In the genomic region with DNA sequence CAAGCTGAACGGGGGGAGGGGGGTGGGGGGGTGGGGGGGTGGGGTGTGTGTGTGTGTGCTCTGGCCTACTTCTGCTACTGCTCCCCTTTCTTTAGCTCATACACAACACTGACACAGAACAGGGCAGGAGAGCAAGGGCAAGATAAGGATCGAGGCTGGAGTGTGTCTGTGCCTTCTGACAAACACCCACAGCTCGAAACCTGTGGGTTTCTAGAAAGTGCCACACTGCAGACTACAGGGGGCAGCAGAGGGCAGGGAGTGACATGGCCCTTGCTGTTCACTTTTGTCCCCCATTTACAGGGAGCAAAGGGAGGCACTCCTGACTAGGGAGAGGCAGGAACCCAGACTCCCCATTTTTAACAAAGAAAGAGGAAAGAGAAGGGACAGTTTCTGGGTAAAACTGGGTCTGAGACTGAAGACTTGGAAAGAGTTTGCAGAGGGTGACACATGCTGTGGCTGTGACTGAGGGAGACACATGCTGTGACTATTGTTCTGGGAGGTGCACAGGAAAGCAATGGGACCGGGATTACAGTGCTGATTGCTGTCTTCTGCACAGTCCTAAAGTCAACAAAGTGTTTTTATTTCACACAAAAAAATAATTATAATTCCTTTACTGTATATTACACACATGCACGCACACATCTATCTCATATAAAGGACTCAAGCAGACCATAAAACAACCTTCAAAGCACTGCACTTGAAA, we compare ENCODE assay signal across 8 mouse cellular contexts. TPM values are rescaled to one million over a fixed set of nuclear protein-coding genes. Genes with fewer than 3 reads are reported as not detected.
A peak's percentile ranks its signal among the peaks of the same experiment; 100 is the strongest.
DNase-seq lines count a peak whose midpoint lies in the region; ATAC-seq lines count a peak whose summit lies in the region.

No protein-coding gene starts in this region.

- no peak for DNase-seq in frontal cortex, postnatal 25 days (ENCODE audit: low spot score in 2 of 2)
- peak; percentile 67 for DNase-seq in 3T3-L1 (ENCODE audit: low read depth, low spot score)
- DNase-seq in adrenal gland, postnatal 10 days = peak; percentile 80
- peak; percentile 35 for DNase-seq in forebrain, embryonic 14.5 days (ENCODE audit: low spot score)
- DNase-seq in kidney, postnatal 14 days = peak; percentile 49
- peak; percentile 54 for DNase-seq in mesoderm, embryonic 11.5 days (ENCODE audit: low read depth, low spot score)

- H3K27me3 ChIP-seq in forebrain, embryonic 14.5 days (replicated peaks; ENCODE audit: control insufficient read depth, insufficient read depth, low read length) = no peaks in the 10 kb centered on the region
- H3K27me3 ChIP-seq in stomach, embryonic 16.5 days (ENCODE audit: control insufficient read depth, insufficient read depth, low read length) = no peaks in the 10 kb centered on the region

- ATAC-seq in frontal cortex, adult (ENCODE audit: low TSS enrichment) = peak; percentile 75
- ATAC-seq in forebrain, embryonic 14.5 days = peak; percentile 35
- peak; percentile 54; the same call in 1 of the 2 replicates for ATAC-seq in stomach, embryonic 16.5 days (ENCODE audit: insufficient read depth, low FRiP score)

- H3K36me3 ChIP-seq in forebrain, embryonic 14.5 days (ENCODE audit: control insufficient read depth, insufficient read depth, low read length) = peaks cover 4% of the 10 kb centered on the region; the same call in 1 of the 2 replicates
- H3K36me3 ChIP-seq in stomach, embryonic 16.5 days (ENCODE audit: control insufficient read depth, insufficient read depth, low read length) = no peaks in the 10 kb centered on the region

- H3K4me1 ChIP-seq in forebrain, embryonic 14.5 days (ENCODE audit: control insufficient read depth, insufficient read depth, low read length) = no peaks in the 10 kb centered on the region
- H3K4me1 ChIP-seq in stomach, embryonic 16.5 days (ENCODE audit: control insufficient read depth, insufficient read depth, low read length) = no peaks in the 10 kb centered on the region

- no peak overlapping the region for H3K4me3 ChIP-seq in forebrain, embryonic 14.5 days (ENCODE audit: low read depth, low read length)
- H3K4me3 ChIP-seq in stomach, embryonic 16.5 days (replicated peaks; ENCODE audit: low read length) = no peak overlapping the region

- H3K27ac ChIP-seq in forebrain, embryonic 14.5 days (ENCODE audit: low read depth, low read length) = no peak overlapping the region
- no peak overlapping the region for H3K27ac ChIP-seq in stomach, embryonic 16.5 days (ENCODE audit: low read length)

- H3K9ac ChIP-seq in forebrain, embryonic 14.5 days (ENCODE audit: low read length) = no peak overlapping the region
- no peak overlapping the region for H3K9ac ChIP-seq in stomach, embryonic 16.5 days (ENCODE audit: low read length)

- H3K9me3 ChIP-seq in forebrain, embryonic 14.5 days (replicated peaks; ENCODE audit: control insufficient read depth, low read length) = no peaks in the 10 kb centered on the region
- H3K9me3 ChIP-seq in stomach, embryonic 16.5 days (replicated peaks; ENCODE audit: control insufficient read depth, low read length) = no peaks in the 10 kb centered on the region

- WGBS in forebrain, embryonic 14.5 days = 52% methylated on average over 5 of the region's 5 CpGs
- WGBS in stomach, embryonic 16.5 days = 50% methylated on average over 5 of the region's 5 CpGs

- no peak overlapping the region for H3K4me2 ChIP-seq in forebrain, embryonic 14.5 days (ENCODE audit: low read length)
- H3K4me2 ChIP-seq in stomach, embryonic 16.5 days (ENCODE audit: low read depth, low read length) = no peak overlapping the region

RNA-seq across cellular contexts. Expression of a gene that starts 16.1 kb away (rescaled TPM):
- 10 to 100 TPM; 13.5 to 14.6 TPM for total RNA-seq in adrenal gland, postnatal 10 days (2021)
- 173 and 183 TPM in 2 replicates for polyA plus RNA-seq in forebrain, embryonic 14.5 days (2014; fragmentation: Nextera tagmentation; extraction: Ambion mirVana)
- 24.6 and 25.9 TPM in 2 replicates for polyA plus RNA-seq in stomach, embryonic 16.5 days (2015; fragmentation: Nextera tagmentation; extraction: Ambion mirVana)

Comparison
In these comparisons a context has a peak if more than half of its experiments do, and no peak if none do; other contexts are left out.
1. DNase-seq: peak in 3T3-L1 (single experiment), adrenal gland, postnatal 10 days (single experiment), forebrain, embryonic 14.5 days (single experiment), kidney, postnatal 14 days (single experiment) and mesoderm, embryonic 11.5 days (single experiment); none in frontal cortex, postnatal 25 days (0 of 2).
2. Peak in every context shown above with its lines, with median percentiles within 50 percentile points of each other: ATAC-seq.